Mouse (Mus musculus) kidney, adult 2 months (tissue): ENCODE measurements around the gene Camk2g. TPM values are rescaled to one million over a fixed set of nuclear protein-coding genes. Genes with fewer than 3 reads are reported as not detected.

Source experiments
- DNase-seq: peaks from one replicate; pipeline ENCODE4 v3.0.0; 2021
- H3K27ac ChIP-seq: fragments of 200-500 bp; 2 replicates; pipeline ENCODE4 v1.5.1; 2012; ENCODE audit warnings: low read depth, low read length, control low read depth, inconsistent platforms; ENCODE audit not compliant: insufficient read depth
- H3K27me3 ChIP-seq: fragments of 200-500 bp; replicated peaks from 2 replicates; pipeline ENCODE4 v1.6.1; 2012; ENCODE audit warnings: mild to moderate bottlenecking, moderate library complexity, low read length, inconsistent platforms; ENCODE audit not compliant: control insufficient read depth, insufficient read depth
- H3K36me3 ChIP-seq: fragments of 200-500 bp; 2 replicates; pipeline ENCODE4 v1.6.1; 2012; ENCODE audit warnings: mild to moderate bottlenecking, moderate library complexity, low read length, inconsistent platforms; ENCODE audit not compliant: control insufficient read depth, insufficient read depth
- H3K4me1 ChIP-seq: fragments of 200-500 bp; 2 replicates; pipeline ENCODE4 v1.6.1; 2011; ENCODE audit warnings: low read length; ENCODE audit not compliant: control insufficient read depth, insufficient read depth
- H3K4me3 ChIP-seq: fragments of 200-500 bp; 2 replicates; pipeline ENCODE4 v1.5.1; 2011; ENCODE audit warnings: mild to moderate bottlenecking, low read depth, low read length, control low read depth; ENCODE audit not compliant: insufficient read depth
- CTCF ChIP-seq: fragments of 200-500 bp; conservative IDR thresholded peaks from 2 replicates; pipeline ENCODE4 v1.5.1; 2011; ENCODE audit warnings: low read depth, mild to moderate bottlenecking, control low read depth, low read length, moderate library complexity, mixed read lengths; ENCODE audit not compliant: insufficient read depth, insufficient read length
- POLR2A ChIP-seq: fragments of 200-500 bp; IDR thresholded peaks from one replicate; pipeline ENCODE4 v1.6.1; 2011; ENCODE audit warnings: low read depth, low read length, control low read depth
- WGBS: fragments of 180-500 bp; shearing (Covaris S2); methylation state at CpG from one replicate; pipeline ENCODE4 v1.1.7; 2018; 5-methylcytosine and 5-hydroxymethylcytosine counted together
- polyA plus RNA-seq: library from polyadenylated mRNA; depleted of rRNA; stranded (reverse); fragments of >200 nt; gene quantifications from 2 replicates; pipeline ENCODE4 v1.2.3, GENCODE M21; 2012

Camk2g gene
- polyA plus RNA-seq, 1 experiment: 15.4 TPM

GRCm38 (mm10) chr14:20786020-20786419, 7.9 kb downstream of the Camk2g start:
- H3K4me3 ChIP-seq: no peak overlapping the region
- 68% methylated on average over 5 of the region's 5 CpGs for WGBS
- TF ChIP-seq POLR2A (no peak), CTCF (no peak)
- DNase-seq: no peak
- H3K36me3 ChIP-seq: no peaks in the 10 kb centered on the region
- H3K4me1 ChIP-seq: peaks cover 8% of the 10 kb centered on the region; the same call in 1 of the 2 replicates
- H3K27me3 ChIP-seq: no peaks in the 10 kb centered on the region
- no peak overlapping the region for H3K27ac ChIP-seq

GRCm38 (mm10) chr14:20785231-20785630, 8.7 kb downstream of the Camk2g start:
- DNase-seq: no peak

GRCm38 (mm10) chr14:20784708-20785107, 9.2 kb downstream of the Camk2g start:
- 69% methylated on average over 7 of the region's 7 CpGs for WGBS
- Histone ChIP-seq H3K27ac (no peak overlapping the region), H3K4me3 (no peak overlapping the region), H3K36me3 (no peaks in the 10 kb centered on the region; the same call in 1 of the 2 replicates), H3K27me3 (no peaks in the 10 kb centered on the region), H3K4me1 (peaks cover 8% of the 10 kb centered on the region; the same call in 1 of the 2 replicates)
- no peak for DNase-seq
- TF ChIP-seq CTCF (no peak), POLR2A (no peak)

More at GRCm38 (mm10) chr14:20785231-20785630, 8.7 kb downstream of the Camk2g start:
- 64% methylated on average over 1 of the region's 1 CpGs for WGBS
- H3K36me3 ChIP-seq: no peaks in the 10 kb centered on the region; the same call in 1 of the 2 replicates
- no peaks in the 10 kb centered on the region for H3K27me3 ChIP-seq
- 0 out of 2 replicates have a peak overlapping the region, but pooled peaks have one; percentile 8 for H3K27ac ChIP-seq
- H3K4me3 ChIP-seq: no peak overlapping the region
- no peak for TF ChIP-seq CTCF
- TF ChIP-seq POLR2A: no peak
- peaks cover 8% of the 10 kb centered on the region; the same call in 1 of the 2 replicates for H3K4me1 ChIP-seq

- peaks cover 8% of the 10 kb centered on the region; the same call in 1 of the 2 replicates for H3K4me1 ChIP-seq
- no peak overlapping the region for H3K4me3 ChIP-seq
- DNase-seq: no peak
- WGBS: 95% methylated on average over 6 of the region's 6 CpGs
- H3K27me3 ChIP-seq: no peaks in the 10 kb centered on the region
- TF ChIP-seq CTCF (no peak), POLR2A (no peak)
- H3K27ac ChIP-seq: no peak overlapping the region
- H3K36me3 ChIP-seq: no peaks in the 10 kb centered on the region; the same call in 1 of the 2 replicates
Measured at GRCm38 (mm10) chr14:20783526-20783925, 10.4 kb downstream of the Camk2g start.

- no peak overlapping the region for H3K4me3 ChIP-seq
- no peak overlapping the region for H3K27ac ChIP-seq
- H3K36me3 ChIP-seq: no peaks in the 10 kb centered on the region; the same call in 1 of the 2 replicates
- TF ChIP-seq CTCF (no peak), POLR2A (no peak)
- peaks cover 8% of the 10 kb centered on the region; the same call in 1 of the 2 replicates for H3K4me1 ChIP-seq
- 73% methylated on average over 7 of the region's 7 CpGs for WGBS
- DNase-seq: peak; percentile 21
- H3K27me3 ChIP-seq: no peaks in the 10 kb centered on the region
Measured at GRCm38 (mm10) chr14:20782860-20783259, 11.0 kb downstream of the Camk2g start.

GRCm38 (mm10) chr14:20780217-20780616, 13.7 kb downstream of the Camk2g start:
- WGBS: 85% methylated on average over 8 of the region's 8 CpGs
- no peaks in the 10 kb centered on the region for H3K27me3 ChIP-seq
- TF ChIP-seq CTCF (no peak), POLR2A (no peak)
- no peak overlapping the region for H3K4me3 ChIP-seq
- no peaks in the 10 kb centered on the region; the same call in 1 of the 2 replicates for H3K36me3 ChIP-seq
- H3K4me1 ChIP-seq: peaks cover 4% of the 10 kb centered on the region; the same call in 1 of the 2 replicates
- no peak for DNase-seq
- no peak overlapping the region for H3K27ac ChIP-seq

GRCm38 (mm10) chr14:20778496-20778895, 15.4 kb downstream of the Camk2g start:
- Histone ChIP-seq H3K27ac (no peak overlapping the region), H3K27me3 (no peaks in the 10 kb centered on the region), H3K4me1 (peaks cover 12% of the 10 kb centered on the region), H3K4me3 (no peak overlapping the region), H3K36me3 (no peaks in the 10 kb centered on the region; the same call in 1 of the 2 replicates)
- TF ChIP-seq CTCF (no peak), POLR2A (no peak)
- WGBS: 94% methylated on average over 8 of the region's 8 CpGs
- DNase-seq: no peak

- H3K36me3 ChIP-seq: no peaks in the 10 kb centered on the region; the same call in 1 of the 2 replicates
- H3K4me3 ChIP-seq: no peak overlapping the region
- DNase-seq: no peak
- WGBS: 41% methylated on average over 6 of the region's 6 CpGs
- H3K27ac ChIP-seq: no peak overlapping the region
- H3K27me3 ChIP-seq: no peaks in the 10 kb centered on the region
- H3K4me1 ChIP-seq: peaks cover 21% of the 10 kb centered on the region
- no peak for TF ChIP-seq POLR2A
- no peak for TF ChIP-seq CTCF
Measured at GRCm38 (mm10) chr14:20775661-20776060, 18.2 kb downstream of the Camk2g start.
